Mouse (Mus musculus): ENCODE data around the gene Tmem217. TPM values are rescaled to one million over a fixed set of nuclear protein-coding genes. Genes with fewer than 3 reads are reported as not detected.

Gene Tmem217
- polyA plus RNA-seq, 1 experiment, result 0.28 TPM

DNA sequence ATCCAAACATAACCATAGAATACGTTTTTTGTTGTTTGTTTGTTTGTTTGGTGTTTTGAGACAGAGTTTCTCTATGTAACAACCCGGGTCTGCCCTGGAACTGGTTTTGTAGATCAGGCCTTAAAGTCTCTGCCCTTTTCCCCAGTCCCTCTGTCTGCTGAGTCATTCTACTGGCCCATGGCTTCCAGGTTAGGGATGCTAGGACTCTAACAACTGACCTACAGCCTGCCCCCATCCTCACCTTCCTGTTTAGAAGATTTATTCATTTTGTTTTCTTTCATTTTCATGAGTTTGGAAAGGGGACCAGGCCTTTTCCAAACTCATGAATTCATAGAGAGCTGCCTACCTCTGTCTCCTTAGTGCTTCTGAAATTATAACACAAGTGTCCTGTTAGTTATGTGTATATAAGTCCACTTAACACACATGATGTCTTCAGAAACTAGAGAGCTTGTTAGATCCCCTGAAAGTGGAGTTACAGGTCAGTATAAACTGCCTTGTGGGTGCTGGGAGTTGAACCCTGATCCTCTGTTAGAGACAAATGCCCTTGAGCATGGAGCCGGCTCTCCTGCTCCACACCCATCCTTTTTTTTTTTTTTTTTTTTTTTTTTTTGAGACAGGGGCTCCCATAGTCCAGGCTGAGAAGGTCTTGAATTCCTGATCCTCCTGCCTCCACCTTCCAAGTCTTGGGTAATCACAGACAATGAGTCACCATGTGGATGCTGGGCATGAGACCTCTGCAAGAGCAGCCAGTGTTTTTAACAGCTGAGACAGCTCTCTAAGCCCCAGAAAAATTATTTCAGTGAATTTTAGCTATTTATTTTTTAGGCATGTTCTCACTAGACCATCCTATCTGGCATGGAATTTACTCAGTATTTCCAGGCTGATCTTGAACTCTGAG is 66.6 kb downstream of the Tmem217 start:
- no peak for TF ChIP-seq POLR2A (IDR thresholded peaks at IDR 0.05; ENCODE audit: borderline replicate concordance, extremely low read depth, low read depth, low read length)
- TF ChIP-seq CTCF (IDR thresholded peaks at IDR 0.05; ENCODE audit: insufficient read depth, low read length), result no peak
- Histone ChIP-seq H3K4me3 (replicated peaks; ENCODE audit: extremely low read depth, low read depth, low read length) (no peak overlapping the region), H3K4me1 (ENCODE audit: control insufficient read depth, insufficient read depth, low read length) (peaks cover 6% of the 10 kb centered on the region; the same call in 1 of the 2 replicates)
- no peak for DNase-seq
- 68% methylated on average over 3 of the region's 3 CpGs for WGBS

DNA sequence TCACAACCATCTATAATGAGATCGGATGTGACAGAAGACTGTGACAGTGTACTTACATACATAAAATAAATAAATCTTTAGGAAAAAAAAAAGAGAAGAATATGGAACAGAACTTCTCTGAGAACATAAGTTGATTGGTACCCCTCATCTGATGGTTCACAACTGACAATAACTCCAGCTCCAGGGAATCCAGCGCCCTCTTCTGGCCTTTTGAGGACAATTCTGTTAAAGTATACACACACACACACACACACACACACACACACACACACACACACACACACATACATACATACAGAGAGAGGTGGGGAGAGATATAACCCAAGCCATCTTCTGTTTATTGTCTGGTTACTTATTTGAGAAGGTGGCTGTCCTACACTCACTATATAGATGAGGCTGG is 67.8 kb downstream of the Tmem217 start:
- H3K4me3 ChIP-seq (replicated peaks; ENCODE audit: extremely low read depth, low read depth, low read length), result no peak overlapping the region
- 87% methylated on average over 2 of the region's 2 CpGs for WGBS
- peaks cover 6% of the 10 kb centered on the region; the same call in 1 of the 2 replicates for H3K4me1 ChIP-seq (ENCODE audit: control insufficient read depth, insufficient read depth, low read length)
- DNase-seq, result no peak
- TF ChIP-seq POLR2A (IDR thresholded peaks at IDR 0.05; ENCODE audit: borderline replicate concordance, extremely low read depth, low read depth, low read length) (no peak), CTCF (IDR thresholded peaks at IDR 0.05; ENCODE audit: insufficient read depth, low read length) (no peak)

DNA sequence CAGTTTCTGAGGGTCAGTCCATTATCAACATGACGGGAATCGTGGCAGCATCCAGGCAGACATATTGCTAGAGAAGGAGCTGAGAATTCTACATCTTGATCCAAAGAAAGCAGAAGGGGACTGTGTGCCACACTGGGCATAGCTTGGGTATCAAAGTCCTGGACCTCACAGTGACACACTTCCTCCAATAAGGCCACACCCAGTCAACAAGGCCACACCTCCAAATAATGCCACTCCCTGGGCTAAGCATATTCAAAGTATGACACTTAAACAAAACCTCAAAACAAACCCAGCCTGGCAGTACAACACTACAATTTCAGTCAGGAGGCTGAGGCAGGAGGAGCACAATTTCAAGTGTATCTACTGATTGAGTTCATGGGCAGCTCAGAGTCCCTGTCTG is 68.9 kb downstream of the Tmem217 start:
- H3K4me1 ChIP-seq (ENCODE audit: control insufficient read depth, insufficient read depth, low read length), result no peaks in the 10 kb centered on the region
- no peak for DNase-seq
- 97% methylated on average over 2 of the region's 2 CpGs for WGBS
- no peak for TF ChIP-seq POLR2A (IDR thresholded peaks at IDR 0.05; ENCODE audit: borderline replicate concordance, extremely low read depth, low read depth, low read length)
- TF ChIP-seq CTCF (IDR thresholded peaks at IDR 0.05; ENCODE audit: insufficient read depth, low read length), result no peak
- H3K4me3 ChIP-seq (replicated peaks; ENCODE audit: extremely low read depth, low read depth, low read length), result no peak overlapping the region

DNA sequence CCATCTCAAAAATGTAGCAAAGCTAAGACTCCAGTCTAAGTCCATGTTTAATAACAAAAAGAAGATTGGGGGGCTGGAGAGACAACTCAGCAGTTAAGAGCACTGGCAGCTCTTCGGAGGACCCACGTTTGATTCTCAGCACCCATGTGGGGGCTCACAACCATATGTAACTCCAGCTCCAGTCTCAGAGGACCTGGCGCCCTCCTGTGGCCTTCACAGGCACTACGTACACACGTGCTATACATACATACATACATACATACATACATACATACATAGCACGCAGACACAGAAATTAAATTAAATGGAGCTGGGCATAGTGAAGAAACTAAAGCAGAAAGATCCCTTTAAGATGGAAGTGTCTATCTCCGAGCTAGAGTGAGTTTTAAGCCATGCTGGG is 69.6 kb downstream of the Tmem217 start:
- TF ChIP-seq POLR2A (IDR thresholded peaks at IDR 0.05; ENCODE audit: borderline replicate concordance, extremely low read depth, low read depth, low read length), result no peak
- TF ChIP-seq CTCF (IDR thresholded peaks at IDR 0.05; ENCODE audit: insufficient read depth, low read length), result 0 out of 2 replicates have a peak, but pooled peaks have one; percentile 6
- H3K4me1 ChIP-seq (ENCODE audit: control insufficient read depth, insufficient read depth, low read length), result no peaks in the 10 kb centered on the region
- 89% methylated on average over 7 of the region's 7 CpGs for WGBS
- no peak for DNase-seq
- no peak overlapping the region for H3K4me3 ChIP-seq (replicated peaks; ENCODE audit: extremely low read depth, low read depth, low read length)

DNA sequence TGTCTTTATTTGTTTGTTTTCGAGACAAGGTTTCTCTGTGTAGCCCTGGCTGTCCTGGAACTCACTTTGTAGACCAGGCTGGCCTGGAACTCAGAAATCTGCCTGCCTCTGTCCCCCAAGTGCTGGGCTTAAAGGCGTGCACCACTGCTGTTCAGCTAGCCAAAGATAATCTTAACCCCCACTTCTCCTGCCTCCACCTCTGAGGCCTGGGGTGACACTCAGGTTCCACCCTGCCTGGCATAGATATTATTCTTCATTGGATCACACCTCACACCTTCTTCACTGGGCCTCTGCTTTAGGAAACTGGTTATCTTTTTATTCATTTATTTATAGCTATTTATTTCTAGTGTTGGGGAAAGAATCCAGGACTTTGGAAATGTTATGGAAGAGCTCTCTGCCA is 71.9 kb downstream of the Tmem217 start:
- Histone ChIP-seq H3K4me3 (replicated peaks; ENCODE audit: extremely low read depth, low read depth, low read length) (no peak overlapping the region), H3K4me1 (ENCODE audit: control insufficient read depth, insufficient read depth, low read length) (no peaks in the 10 kb centered on the region)
- 90% methylated on average over 2 of the region's 2 CpGs for WGBS
- DNase-seq, result no peak
- TF ChIP-seq CTCF (IDR thresholded peaks at IDR 0.05; ENCODE audit: insufficient read depth, low read length) (no peak), POLR2A (IDR thresholded peaks at IDR 0.05; ENCODE audit: borderline replicate concordance, extremely low read depth, low read depth, low read length) (no peak)

DNA sequence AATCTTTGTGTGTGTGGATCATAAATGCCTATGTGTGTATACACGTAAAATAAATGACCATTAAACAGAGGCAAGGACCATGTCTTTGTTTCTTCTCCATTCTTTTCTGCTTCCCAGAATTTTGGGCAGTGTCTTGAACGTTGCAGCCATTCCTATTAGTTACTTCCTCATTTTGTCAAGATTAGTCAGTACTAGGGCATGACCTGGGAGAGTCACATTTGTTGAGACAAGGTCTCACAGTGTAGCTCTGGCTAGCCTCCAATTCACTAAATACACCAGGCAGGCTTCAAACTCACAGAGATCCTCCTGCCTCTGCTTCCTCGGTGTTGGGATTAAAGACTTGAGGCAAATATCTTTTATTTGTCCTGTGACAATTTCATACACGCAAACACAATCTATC is 73.9 kb downstream of the Tmem217 start:
- 67% methylated on average over 4 of the region's 4 CpGs for WGBS
- Histone ChIP-seq H3K4me1 (ENCODE audit: control insufficient read depth, insufficient read depth, low read length) (no peaks in the 10 kb centered on the region), H3K4me3 (replicated peaks; ENCODE audit: extremely low read depth, low read depth, low read length) (no peak overlapping the region)
- no peak for DNase-seq
- no peak for TF ChIP-seq CTCF (IDR thresholded peaks at IDR 0.05; ENCODE audit: insufficient read depth, low read length)
- no peak for TF ChIP-seq POLR2A (IDR thresholded peaks at IDR 0.05; ENCODE audit: borderline replicate concordance, extremely low read depth, low read depth, low read length)

DNA sequence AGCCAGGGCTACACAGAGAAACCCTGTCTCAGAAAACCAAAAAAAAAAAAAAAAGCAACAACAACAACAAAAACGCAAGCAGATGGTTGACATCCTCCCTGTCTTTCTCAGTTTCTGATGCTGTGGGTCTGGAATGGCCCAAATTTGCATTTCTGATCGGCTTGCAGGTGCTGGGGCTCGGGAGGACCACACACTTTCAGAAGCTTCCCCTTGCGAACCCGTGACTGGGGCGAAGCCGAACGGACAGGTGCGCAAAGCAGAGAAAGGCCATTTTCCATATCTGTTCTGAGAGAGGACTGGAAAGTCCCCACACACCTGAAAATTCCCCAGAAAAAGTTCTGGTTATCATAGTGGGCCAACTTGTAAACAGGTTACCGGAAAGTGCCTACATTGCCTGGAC is 74.8 kb downstream of the Tmem217 start:
- no peak for DNase-seq
- Histone ChIP-seq H3K4me1 (ENCODE audit: control insufficient read depth, insufficient read depth, low read length) (no peaks in the 10 kb centered on the region), H3K4me3 (replicated peaks; ENCODE audit: extremely low read depth, low read depth, low read length) (no peak overlapping the region)
- 92% methylated on average over 10 of the region's 10 CpGs for WGBS
- TF ChIP-seq POLR2A (IDR thresholded peaks at IDR 0.05; ENCODE audit: borderline replicate concordance, extremely low read depth, low read depth, low read length) (no peak), CTCF (IDR thresholded peaks at IDR 0.05; ENCODE audit: insufficient read depth, low read length) (no peak)

DNA sequence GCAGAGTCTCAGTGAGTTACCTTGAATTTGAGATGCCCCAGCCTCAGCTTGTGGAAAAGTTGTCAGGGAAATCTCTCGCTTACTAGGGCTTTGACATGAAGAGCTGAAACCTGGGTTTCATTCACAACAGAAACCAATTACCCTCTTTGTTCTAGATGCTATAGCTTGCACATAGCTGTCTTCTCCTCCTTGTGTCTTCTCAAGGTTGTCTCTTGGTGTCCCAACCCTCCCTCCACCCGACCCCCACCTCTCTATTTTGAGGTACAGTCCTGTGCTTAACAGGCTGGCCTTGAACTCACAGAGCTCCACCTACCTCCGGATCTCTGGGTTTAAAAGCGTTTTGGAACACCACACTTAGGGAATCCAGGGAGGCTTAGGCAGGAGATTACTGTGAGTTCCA is 75.7 kb downstream of the Tmem217 start:
- DNase-seq, result no peak
- H3K4me3 ChIP-seq (replicated peaks; ENCODE audit: extremely low read depth, low read depth, low read length), result no peak overlapping the region
- TF ChIP-seq CTCF (IDR thresholded peaks at IDR 0.05; ENCODE audit: insufficient read depth, low read length) (no peak), POLR2A (IDR thresholded peaks at IDR 0.05; ENCODE audit: borderline replicate concordance, extremely low read depth, low read depth, low read length) (no peak)
- 73% methylated on average over 4 of the region's 4 CpGs for WGBS
- no peaks in the 10 kb centered on the region for H3K4me1 ChIP-seq (ENCODE audit: control insufficient read depth, insufficient read depth, low read length)

Other genes starting within 250 kb of the Tmem217 start
- gene Pi16, start 234.7 kb downstream of the Tmem217 start, polyA plus RNA-seq (2012; rRNA removed), result 46.8 and 47.3 TPM in 2 replicates
- gene Mtch1, start 204.5 kb downstream of the Tmem217 start, polyA plus RNA-seq (2012; rRNA removed), result 413 and 456 TPM in 2 replicates
- gene Fgd2, start 191.5 kb downstream of the Tmem217 start, polyA plus RNA-seq (2012; rRNA removed), result 44.3 and 53.7 TPM in 2 replicates
- gene Pim1, start 61.6 kb downstream of the Tmem217 start, polyA plus RNA-seq (2012; rRNA removed), result 35.8 and 48.0 TPM in 2 replicates
- gene Gm17657, start 2.7 kb downstream of the Tmem217 start, polyA plus RNA-seq (2012; rRNA removed), result not detected in 2 replicates
- 16.5 and 17.7 TPM in 2 replicates for gene Tbc1d22b, start 2.6 kb downstream of the Tmem217 start, polyA plus RNA-seq (2012; rRNA removed)
- 22.5 and 31.1 TPM in 2 replicates for gene Rnf8, start 62.4 kb upstream of the Tmem217 start, polyA plus RNA-seq (2012; rRNA removed)
- 0.75 and 1.2 TPM in 2 replicates for gene Gm28043, start 62.5 kb upstream of the Tmem217 start, polyA plus RNA-seq (2012; rRNA removed)
- 25.4 and 30.7 TPM in 2 replicates for gene Cmtr1, start 108.2 kb upstream of the Tmem217 start, polyA plus RNA-seq (2012; rRNA removed)
- gene Ccdc167, start 164.7 kb upstream of the Tmem217 start, polyA plus RNA-seq (2012; rRNA removed), result 5.7 and 7.7 TPM in 2 replicates

All from lung, adult 2 months (tissue).